Comparison of ENCODE assay signal across 8 mouse cellular contexts in genomic region chr11:68417831-68418230, GRCm38 (mm10). TPM values are rescaled to one million over a fixed set of nuclear protein-coding genes. Genes with fewer than 3 reads are reported as not detected.
DNase-seq lines count a peak whose midpoint lies in the region; ATAC-seq and TF ChIP-seq lines count a peak whose summit lies in the region.

No protein-coding gene starts in this region.

- H3K9me3 ChIP-seq in neural tube, embryonic 11.5 days (ENCODE audit: control insufficient read depth, low read length): no peaks in the 10 kb centered on the region
- H3K9me3 ChIP-seq in neural tube, embryonic 15.5 days (replicated peaks): no peaks in the 10 kb centered on the region

- WGBS in neural tube, embryonic 11.5 days: 49% methylated on average over 9 of the region's 9 CpGs
- 38% methylated on average over 9 of the region's 9 CpGs for WGBS in neural tube, embryonic 15.5 days

- no peak for TF ChIP-seq POLR2A in cortical plate, adult 2 months (IDR thresholded peaks at IDR 0.05; ENCODE audit: extremely low read depth, insufficient read depth, low read length)

- TF ChIP-seq CTCF in cortical plate, adult 2 months (IDR thresholded peaks at IDR 0.05; ENCODE audit: extremely low read depth, insufficient read depth, low read length): peak; percentile 66

- H3K9ac ChIP-seq in neural tube, embryonic 11.5 days (ENCODE audit: low read length): no peak overlapping the region
- no peak overlapping the region for H3K9ac ChIP-seq in neural tube, embryonic 15.5 days (replicated peaks)

- DNase-seq in frontal cortex, postnatal 36 days (ENCODE audit: low spot score in 2 of 2): peak; percentile 11 to 13
- no peak for DNase-seq in frontal cortex, postnatal 25 days (ENCODE audit: low spot score in 2 of 2)
- DNase-seq in neural tube, embryonic 11.5 days (ENCODE audit: low spot score): peak; percentile 56
- peak; percentile 57 for DNase-seq in lung, postnatal 36 days
- peak; percentile 80 to 81 for DNase-seq in thymus, postnatal 10 days (ENCODE audit: low spot score in 2 of 2)

- ATAC-seq in neural tube, embryonic 11.5 days (ENCODE audit: insufficient read depth, low FRiP score, low TSS enrichment): no peak
- no peak for ATAC-seq in neural tube, embryonic 15.5 days (ENCODE audit: low FRiP score)
- no peak for ATAC-seq in erythroid progenitor cell, adult 5-6 weeks (replicated peaks; ENCODE audit: low FRiP score, poor library complexity, severe bottlenecking)

- no peaks in the 10 kb centered on the region for H3K4me1 ChIP-seq in neural tube, embryonic 11.5 days (ENCODE audit: control insufficient read depth, insufficient read depth, low read length)
- H3K4me1 ChIP-seq in neural tube, embryonic 15.5 days: no peaks in the 10 kb centered on the region
- no peaks in the 10 kb centered on the region for H3K4me1 ChIP-seq in cortical plate, adult 2 months (ENCODE audit: control insufficient read depth, insufficient read depth, low read length)

- no peak overlapping the region for H3K27ac ChIP-seq in neural tube, embryonic 11.5 days (ENCODE audit: low read depth, low read length)
- no peak overlapping the region for H3K27ac ChIP-seq in neural tube, embryonic 15.5 days (replicated peaks)
- no peak overlapping the region for H3K27ac ChIP-seq in cortical plate, adult 2 months (ENCODE audit: insufficient read depth, low read length)

- no peaks in the 10 kb centered on the region for H3K36me3 ChIP-seq in neural tube, embryonic 11.5 days (ENCODE audit: control insufficient read depth, insufficient read depth, low read length)
- H3K36me3 ChIP-seq in neural tube, embryonic 15.5 days: no peaks in the 10 kb centered on the region

- no peak overlapping the region for H3K4me2 ChIP-seq in neural tube, embryonic 11.5 days (ENCODE audit: low read depth)
- no peak overlapping the region for H3K4me2 ChIP-seq in neural tube, embryonic 15.5 days

- no peak overlapping the region for H3K4me3 ChIP-seq in neural tube, embryonic 11.5 days (ENCODE audit: low read depth, low read length)
- H3K4me3 ChIP-seq in neural tube, embryonic 15.5 days (replicated peaks): no peak overlapping the region
- H3K4me3 ChIP-seq in cortical plate, adult 2 months (ENCODE audit: insufficient read depth, low read length): no peak overlapping the region

- no peaks in the 10 kb centered on the region for H3K27me3 ChIP-seq in neural tube, embryonic 11.5 days (ENCODE audit: control insufficient read depth, insufficient read depth, low read length)
- H3K27me3 ChIP-seq in neural tube, embryonic 15.5 days (replicated peaks): no peaks in the 10 kb centered on the region

RNA-seq across cellular contexts. Expression of gene Pik3r5, which starts 14.1 kb away (rescaled TPM):
- 1.2 and 2.1 TPM in 2 replicates for polyA plus RNA-seq in neural tube, embryonic 11.5 days (2014; fragmentation: Nextera tagmentation; extraction: Ambion mirVana)
- 0.72 and 2.0 TPM in 2 replicates for polyA plus RNA-seq in neural tube, embryonic 15.5 days (2015; fragmentation: Nextera tagmentation; extraction: Ambion mirVana)
- polyA plus RNA-seq in cortical plate, adult 2 months (2012; rRNA removed): 2.2 and 2.6 TPM in 2 replicates
- total RNA-seq in erythroid progenitor cell, adult 5-6 weeks (2015; ENCODE audit: low replicate concordance): 3.8 and 6.8 TPM in 2 replicates
- total RNA-seq in erythroid progenitor cell, adult 5-6 weeks (2017; ENCODE audit: low replicate concordance): 1.9 and 10.0 TPM in 2 replicates

RNA-seq across cellular contexts. Expression of gene Ntn1, which starts 17.2 kb away (rescaled TPM):
- polyA plus RNA-seq in neural tube, embryonic 11.5 days (2014; fragmentation: Nextera tagmentation; extraction: Ambion mirVana): 10.0 and 11.5 TPM in 2 replicates
- 25.7 and 28.9 TPM in 2 replicates for polyA plus RNA-seq in neural tube, embryonic 15.5 days (2015; fragmentation: Nextera tagmentation; extraction: Ambion mirVana)
- polyA plus RNA-seq in cortical plate, adult 2 months (2012; rRNA removed): 4.2 and 5.0 TPM in 2 replicates
- not detected in 2 replicates for total RNA-seq in erythroid progenitor cell, adult 5-6 weeks (2015; ENCODE audit: low replicate concordance)
- total RNA-seq in erythroid progenitor cell, adult 5-6 weeks (2017; ENCODE audit: low replicate concordance): not detected in 2 replicates

Comparison
In these comparisons a context has a peak if more than half of its experiments do, and no peak if none do; other contexts are left out.
1. DNase-seq: peak in frontal cortex, postnatal 36 days (2 of 2), neural tube, embryonic 11.5 days (single experiment), lung, postnatal 36 days (single experiment) and thymus, postnatal 10 days (2 of 2); none in frontal cortex, postnatal 25 days (0 of 2).